Mouse (Mus musculus) cerebral cortex, adult 2 months (tissue): ENCODE results near the gene Rap2a.

Source experiments
- WGBS: fragments of 180-500 bp; shearing (Covaris S2); methylation state at CpG from one replicate; pipeline ENCODE4 v1.1.7; 2018; 5-methylcytosine and 5-hydroxymethylcytosine counted together

The Rap2a gene

GRCm38 (mm10) chr14:120500791-120501190 lies 22.5 kb downstream of the Rap2a start:
- 90% methylated on average over 5 of the region's 5 CpGs for WGBS

- 93% methylated on average over 12 of the region's 12 CpGs for WGBS
These were observed 25.4 kb downstream of the Rap2a start for GRCm38 (mm10) chr14:120503641-120504040.

- WGBS = 62% methylated on average over 12 of the region's 12 CpGs
These were observed 26.2 kb downstream of the Rap2a start for GRCm38 (mm10) chr14:120504423-120504822.

GRCm38 (mm10) chr14:120504928-120505461 lies 26.8 kb downstream of the Rap2a start:
- WGBS = 76% methylated on average over 18 of the region's 18 CpGs

- WGBS = 92% methylated on average over 6 of the region's 6 CpGs
These were observed 27.7 kb downstream of the Rap2a start for GRCm38 (mm10) chr14:120505918-120506317.

- WGBS = 36% methylated on average over 12 of the region's 12 CpGs
These were observed 29.3 kb downstream of the Rap2a start for GRCm38 (mm10) chr14:120507516-120507915.

- WGBS = 81% methylated on average over 16 of the region's 16 CpGs
These were observed 30.5 kb downstream of the Rap2a start for GRCm38 (mm10) chr14:120508566-120509365.

- 90% methylated on average over 5 of the region's 5 CpGs for WGBS
These were observed 31.1 kb downstream of the Rap2a start for GRCm38 (mm10) chr14:120509366-120509640.

GRCm38 (mm10) chr14:120511821-120512220 lies 33.6 kb downstream of the Rap2a start:
- WGBS = 76% methylated on average over 5 of the region's 5 CpGs

- WGBS = 38% methylated on average over 4 of the region's 4 CpGs
These were observed 36.6 kb downstream of the Rap2a start for GRCm38 (mm10) chr14:120514821-120515271.

- 72% methylated on average over 1 of the region's 1 CpGs for WGBS
These were observed 37.1 kb downstream of the Rap2a start for GRCm38 (mm10) chr14:120515376-120515775.

GRCm38 (mm10) chr14:120518706-120519105 lies 40.5 kb downstream of the Rap2a start:
- WGBS = 82% methylated on average over 5 of the region's 5 CpGs

GRCm38 (mm10) chr14:120519921-120520320 lies 41.7 kb downstream of the Rap2a start:
- 93% methylated on average over 1 of the region's 1 CpGs for WGBS

- 84% methylated on average over 3 of the region's 3 CpGs for WGBS
These were observed 42.6 kb downstream of the Rap2a start for GRCm38 (mm10) chr14:120520843-120521242.

GRCm38 (mm10) chr14:120523296-120523695 lies 45.1 kb downstream of the Rap2a start:
- 95% methylated on average over 5 of the region's 5 CpGs for WGBS

- 66% methylated on average over 2 of the region's 2 CpGs for WGBS
These were observed 47.4 kb downstream of the Rap2a start for GRCm38 (mm10) chr14:120525644-120526043.

- 97% methylated on average over 3 of the region's 3 CpGs for WGBS
These were observed 55.1 kb downstream of the Rap2a start for GRCm38 (mm10) chr14:120533301-120533700.

GRCm38 (mm10) chr14:120534841-120535271 lies 56.6 kb downstream of the Rap2a start:
- WGBS = 80% methylated on average over 3 of the region's 3 CpGs

- WGBS = 73% methylated on average over 4 of the region's 4 CpGs
These were observed 57.2 kb downstream of the Rap2a start for GRCm38 (mm10) chr14:120535446-120535845.

- 56% methylated on average over 3 of the region's 3 CpGs for WGBS
These were observed 57.7 kb downstream of the Rap2a start for GRCm38 (mm10) chr14:120535924-120536323.

GRCm38 (mm10) chr14:120539128-120539527 lies 60.9 kb downstream of the Rap2a start:
- WGBS = 71% methylated on average over 2 of the region's 2 CpGs

GRCm38 (mm10) chr14:120539626-120540025 lies 61.4 kb downstream of the Rap2a start:
- WGBS = 85% methylated on average over 3 of the region's 3 CpGs

- WGBS = 64% methylated on average over 8 of the region's 8 CpGs
These were observed 64.2 kb downstream of the Rap2a start for GRCm38 (mm10) chr14:120542445-120542844.
